Mouse (Mus musculus) heart, postnatal 0 days (tissue): ENCODE results near the gene Mrtfa. TPM values are rescaled to one million over a fixed set of nuclear protein-coding genes. Genes with fewer than 3 reads are reported as not detected.
A peak's percentile ranks its signal among the peaks of the same experiment; 100 is the strongest.

Source experiments
- ATAC-seq: fragments of 200-750 bp; cut with Nextera tagmentation; 2 replicates; pipeline ENCODE4 v1.8.0; 2017; ENCODE audit warnings: low read depth, moderate number of reproducible peaks, moderate library complexity; ENCODE audit not compliant: insufficient read depth
- DNase-seq: peaks from one replicate; pipeline ENCODE4 v3.0.0-alpha.2; 2016; ENCODE audit warnings: low spot score
- H3K27ac ChIP-seq: fragments of 300-500 bp; sonication (generic); 2 replicates; pipeline ENCODE4 v1.5.1; 2014; ENCODE audit warnings: low read depth, mild to moderate bottlenecking
- H3K27me3 ChIP-seq: fragments of 300-500 bp; sonication (generic); 2 replicates; pipeline ENCODE4 v1.6.1; 2014; ENCODE audit warnings: low read length, mixed read lengths; ENCODE audit not compliant: control insufficient read depth, insufficient read depth
- H3K36me3 ChIP-seq: fragments of 300-500 bp; sonication (generic); replicated peaks from 2 replicates; pipeline ENCODE4 v1.6.1; 2014; ENCODE audit warnings: low read length, mixed read lengths; ENCODE audit not compliant: control insufficient read depth, insufficient read depth
- H3K4me1 ChIP-seq: fragments of 300-500 bp; sonication (generic); 2 replicates; pipeline ENCODE4 v1.6.1; 2014; ENCODE audit warnings: antibody characterized with exemption; ENCODE audit not compliant: control insufficient read depth, insufficient read depth
- H3K4me2 ChIP-seq: fragments of 300-500 bp; sonication (generic); 2 replicates; pipeline ENCODE4 v1.6.1; 2014; ENCODE audit warnings: low read depth, mild to moderate bottlenecking, low read length, moderate library complexity
- H3K4me3 ChIP-seq: fragments of 300-500 bp; sonication (generic); 2 replicates; pipeline ENCODE4 v1.5.1; 2014; ENCODE audit warnings: low read depth, low read length
- H3K9ac ChIP-seq: fragments of 300-500 bp; sonication (generic); replicated peaks from 2 replicates; pipeline ENCODE4 v1.6.1; 2014; ENCODE audit warnings: low read depth, low read length, mixed read lengths
- H3K9me3 ChIP-seq: fragments of 300-500 bp; sonication (generic); replicated peaks from 2 replicates; pipeline ENCODE4 v1.6.1; 2016; ENCODE audit warnings: low read length; ENCODE audit not compliant: control insufficient read depth
- CTCF ChIP-seq: IDR thresholded peaks from 2 replicates; pipeline ENCODE4 v1.5.1; 2016; ENCODE audit warnings: antibody characterized with exemption, control low read depth, low read depth
- EP300 ChIP-seq: IDR thresholded peaks from 2 replicates; pipeline ENCODE4 v1.6.1; 2016; ENCODE audit warnings: antibody characterized with exemption, low read depth
- WGBS: fragments of 180-500 bp; shearing (Covaris S2); extraction: QIAGEN DNeasy Blood & Tissue Kit; methylation state at CpG from one replicate; pipeline ENCODE4 v1.1.7; 2014; 5-methylcytosine and 5-hydroxymethylcytosine counted together
- polyA plus RNA-seq: library from polyadenylated mRNA; unstranded; fragments of >200 nt; fragmentation: Nextera tagmentation; extraction: Ambion mirVana; gene quantifications from 2 replicates; pipeline ENCODE4 v1.2.1, GENCODE M21; 2015
- total RNA-seq: library from RNA; depleted of rRNA; stranded (reverse); fragments of >200 nt; gene quantifications from 2 replicates; pipeline ENCODE4 v1.2.3, GENCODE M21; 2014; ENCODE audit warnings: low replicate concordance

The Mrtfa gene
- total and polyA plus RNA-seq, 2 experiments from 2014 or later: 4.9 to 26.0 TPM

- no peak for ATAC-seq
- Histone ChIP-seq H3K4me2 (no peak overlapping the region), H3K4me1 (no peaks in the 10 kb centered on the region), H3K9ac (no peak overlapping the region), H3K36me3 (no peaks in the 10 kb centered on the region), H3K4me3 (no peak overlapping the region), H3K9me3 (no peaks in the 10 kb centered on the region), H3K27me3 (no peaks in the 10 kb centered on the region), H3K27ac (no peak overlapping the region; the same call in 1 of the 2 replicates)
- DNase-seq: no peak
- WGBS: 67% methylated on average over 9 of the region's 9 CpGs
- no peak for TF ChIP-seq EP300
- no peak for TF ChIP-seq CTCF
These were observed 25.8 kb downstream of the Mrtfa start for GRCm38 (mm10) chr15:81164560-81165310.

GRCm38 (mm10) chr15:81161571-81161970, 29.0 kb downstream of the Mrtfa start:
- no peak overlapping the region for H3K9ac ChIP-seq
- ATAC-seq: no peak
- no peak overlapping the region for H3K4me3 ChIP-seq
- no peak for TF ChIP-seq EP300
- TF ChIP-seq CTCF: no peak
- no peaks in the 10 kb centered on the region for H3K9me3 ChIP-seq
- H3K4me2 ChIP-seq: no peak overlapping the region
- no peak for DNase-seq
- no peaks in the 10 kb centered on the region for H3K4me1 ChIP-seq
- H3K36me3 ChIP-seq: no peaks in the 10 kb centered on the region
- no peaks in the 10 kb centered on the region for H3K27me3 ChIP-seq
- 68% methylated on average over 3 of the region's 3 CpGs for WGBS
- H3K27ac ChIP-seq: no peak overlapping the region

GRCm38 (mm10) chr15:81160677-81161076, 29.9 kb downstream of the Mrtfa start:
- H3K27me3 ChIP-seq: no peaks in the 10 kb centered on the region
- no peak overlapping the region for H3K9ac ChIP-seq
- no peak for DNase-seq
- no peak for ATAC-seq
- TF ChIP-seq CTCF (no peak), EP300 (no peak)
- no peaks in the 10 kb centered on the region for H3K9me3 ChIP-seq
- no peak overlapping the region for H3K4me2 ChIP-seq
- no peaks in the 10 kb centered on the region for H3K4me1 ChIP-seq
- H3K36me3 ChIP-seq: no peaks in the 10 kb centered on the region
- WGBS: 71% methylated on average over 4 of the region's 4 CpGs
- no peak overlapping the region for H3K27ac ChIP-seq
- no peak overlapping the region for H3K4me3 ChIP-seq

GRCm38 (mm10) chr15:81159212-81159611, 31.3 kb downstream of the Mrtfa start:
- no peak overlapping the region for H3K27ac ChIP-seq
- no peak for TF ChIP-seq EP300
- TF ChIP-seq CTCF: no peak
- no peak overlapping the region for H3K4me2 ChIP-seq
- H3K27me3 ChIP-seq: no peaks in the 10 kb centered on the region
- ATAC-seq: no peak
- no peak for DNase-seq
- no peaks in the 10 kb centered on the region for H3K9me3 ChIP-seq
- WGBS: 81% methylated on average over 7 of the region's 7 CpGs
- H3K9ac ChIP-seq: no peak overlapping the region
- no peaks in the 10 kb centered on the region; the same call in 1 of the 2 replicates for H3K4me1 ChIP-seq
- H3K4me3 ChIP-seq: no peak overlapping the region
- H3K36me3 ChIP-seq: no peaks in the 10 kb centered on the region

GRCm38 (mm10) chr15:81158517-81159120, 31.9 kb downstream of the Mrtfa start:
- no peaks in the 10 kb centered on the region for H3K27me3 ChIP-seq
- 62% methylated on average over 7 of the region's 7 CpGs for WGBS

More at GRCm38 (mm10) chr15:81158517-81159120, 31.9 kb downstream of the Mrtfa start:
- H3K4me2 ChIP-seq: no peak overlapping the region
- H3K36me3 ChIP-seq: no peaks in the 10 kb centered on the region
- H3K4me1 ChIP-seq: no peaks in the 10 kb centered on the region; the same call in 1 of the 2 replicates
- no peak overlapping the region for H3K9ac ChIP-seq
- DNase-seq (no peak), ATAC-seq (no peak)
- TF ChIP-seq EP300 (no peak), CTCF (peak; percentile 36; the same call in 1 of the 2 replicates)
- H3K4me3 ChIP-seq: no peak overlapping the region
- H3K9me3 ChIP-seq: no peaks in the 10 kb centered on the region
- no peak overlapping the region for H3K27ac ChIP-seq
